Mouse (Mus musculus) large intestine, adult 2 months (tissue): ENCODE data around the gene Rnf166. TPM values are rescaled to one million over a fixed set of nuclear protein-coding genes. Genes with fewer than 3 reads are reported as not detected.

Experiments
- DNase-seq: peaks from one replicate; pipeline ENCODE4 v3.0.0-alpha.2; 2012; ENCODE audit warnings: low read depth, low spot score
- WGBS: fragments of 180-500 bp; shearing (Covaris S2); methylation state at CpG from one replicate; pipeline ENCODE4 v1.1.7; 2018; 5-methylcytosine and 5-hydroxymethylcytosine counted together
- polyA plus RNA-seq: library from polyadenylated mRNA; depleted of rRNA; stranded (reverse); fragments of >200 nt; gene quantifications from 2 replicates; pipeline ENCODE4 v1.2.3, GENCODE M21; 2012; rRNA removed

Gene Rnf166
- polyA plus RNA-seq, 1 experiment = 49.6 TPM

GRCm38 (mm10) chr8:122423217-122423616 lies 52.6 kb downstream of the Rnf166 start:
- WGBS = 92% methylated on average over 24 of the region's 24 CpGs

GRCm38 (mm10) chr8:122421376-122422070 lies 54.3 kb downstream of the Rnf166 start, which contains the start of gene Il17c:
TSS of gene Il17c (plus strand) at chr8:122422020.
- DNase-seq = peak; percentile 91
- WGBS = 27% methylated on average over 14 of the region's 14 CpGs

More at GRCm38 (mm10) chr8:122423217-122423616, 52.6 kb downstream of the Rnf166 start:
- DNase-seq = no peak

GRCm38 (mm10) chr8:122419881-122420555 lies 55.8 kb downstream of the Rnf166 start:
- no peak for DNase-seq
- WGBS = 69% methylated on average over 9 of the region's 9 CpGs

Other genes with a start within 250 kb of the Rnf166 start
- gene Zfpm1, start 193.9 kb downstream of the Rnf166 start, polyA plus RNA-seq = 24.6 and 51.1 TPM in 2 replicates
- not detected in 2 replicates for gene Trhr2, start 115.3 kb downstream of the Rnf166 start, polyA plus RNA-seq
- 18.6 and 29.6 TPM in 2 replicates for gene Zc3h18, start 99.5 kb downstream of the Rnf166 start, polyA plus RNA-seq
- gene Il17c, start 54.0 kb downstream of the Rnf166 start, polyA plus RNA-seq = 0.21 and 0.41 TPM in 2 replicates
- 240 and 254 TPM in 2 replicates for gene Cyba, start 43.1 kb downstream of the Rnf166 start, polyA plus RNA-seq
- 45.0 and 54.8 TPM in 2 replicates for gene Mvd, start 32.6 kb downstream of the Rnf166 start, polyA plus RNA-seq
- gene Snai3, start 15.3 kb downstream of the Rnf166 start, polyA plus RNA-seq = 1.4 and 1.6 TPM in 2 replicates
- 20.8 and 27.6 TPM in 2 replicates for gene Ctu2, start 79 bp upstream of the Rnf166 start, polyA plus RNA-seq
- gene Piezo1, start 75.3 kb upstream of the Rnf166 start, polyA plus RNA-seq = 35.4 and 38.3 TPM in 2 replicates
- 42.7 and 43.0 TPM in 2 replicates for gene Cdt1, start 92.0 kb upstream of the Rnf166 start, polyA plus RNA-seq
- gene Aprt, start 100.8 kb upstream of the Rnf166 start, polyA plus RNA-seq = 318 and 399 TPM in 2 replicates
- 19.1 and 24.5 TPM in 2 replicates for gene Galns, start 135.4 kb upstream of the Rnf166 start, polyA plus RNA-seq
- gene Trappc2l, start 135.6 kb upstream of the Rnf166 start, polyA plus RNA-seq = 165 and 169 TPM in 2 replicates
- gene Pabpn1l, start 146.7 kb upstream of the Rnf166 start, polyA plus RNA-seq = 0.07 and 0.10 TPM in 2 replicates
- gene Cbfa2t3, start 223.0 kb upstream of the Rnf166 start, polyA plus RNA-seq = 5.7 and 6.3 TPM in 2 replicates